Mouse (Mus musculus) adrenal gland, postnatal 4 days (tissue): ENCODE measurements around the gene Atp8b4. TPM values are rescaled to one million over a fixed set of nuclear protein-coding genes. Genes with fewer than 3 reads are reported as not detected.
"Not testable (repeated sequence)": the region's sequence is repeated elsewhere in the genome, so short reads cannot be mapped to it uniquely, and the experiment has no call there.

Experiments
- DNase-seq, 2 experiments: peaks; one replicate each; pipeline ENCODE4 v3.0.0; 2021 to 2022; ENCODE audit warnings: low spot score in 2 of 2, mixed read lengths in 2 of 2
- total RNA-seq, 2 experiments: library from RNA; stranded (reverse); gene quantifications; 2 replicates each; pipeline ENCODE4 v1.2.3; 2021

Atp8b4 gene
- total RNA-seq, 2 experiments from 2014 or later = 0.95 to 1.3 TPM

GRCm38 (mm10) chr2:126496838-126497237 lies 3.6 kb downstream of the Atp8b4 start:
- DNase-seq = no peak

GRCm38 (mm10) chr2:126495832-126496695 lies 4.4 kb downstream of the Atp8b4 start:
- no peak for DNase-seq

- DNase-seq = no peak
Observed at GRCm38 (mm10) chr2:126495230-126495629, 5.2 kb downstream of the Atp8b4 start.

- no peak for DNase-seq
Observed at GRCm38 (mm10) chr2:126493306-126493705, 7.2 kb downstream of the Atp8b4 start.

- no peak for DNase-seq
Observed at GRCm38 (mm10) chr2:126492713-126493112, 7.8 kb downstream of the Atp8b4 start.

- DNase-seq = no peak
Observed at GRCm38 (mm10) chr2:126491446-126491845, 9.0 kb downstream of the Atp8b4 start.

GRCm38 (mm10) chr2:126490573-126490972 lies 9.9 kb downstream of the Atp8b4 start:
- DNase-seq = no peak

- DNase-seq = no peak
Observed at GRCm38 (mm10) chr2:126485262-126486017, 15.0 kb downstream of the Atp8b4 start.

GRCm38 (mm10) chr2:126483337-126483736 lies 17.1 kb downstream of the Atp8b4 start:
- DNase-seq = no peak

GRCm38 (mm10) chr2:126477556-126477955 lies 22.9 kb downstream of the Atp8b4 start:
- DNase-seq = no peak

- DNase-seq = no peak
Observed at GRCm38 (mm10) chr2:126475681-126476410, 24.6 kb downstream of the Atp8b4 start.

- DNase-seq = no peak
Observed at GRCm38 (mm10) chr2:126474019-126474418, 26.5 kb downstream of the Atp8b4 start.

GRCm38 (mm10) chr2:126472836-126473235 lies 27.6 kb downstream of the Atp8b4 start:
- no peak for DNase-seq

GRCm38 (mm10) chr2:126467790-126468189 lies 32.7 kb downstream of the Atp8b4 start:
- no peak for DNase-seq

GRCm38 (mm10) chr2:126466391-126467134 lies 33.9 kb downstream of the Atp8b4 start:
- DNase-seq = no peak

GRCm38 (mm10) chr2:126458661-126459060 lies 41.8 kb downstream of the Atp8b4 start:
- no peak for DNase-seq

- DNase-seq = not testable (repeated sequence)
Observed at GRCm38 (mm10) chr2:126457759-126458158, 42.7 kb downstream of the Atp8b4 start.

GRCm38 (mm10) chr2:126450937-126451302 lies 49.6 kb downstream of the Atp8b4 start:
- DNase-seq = no peak

- no peak for DNase-seq
Observed at GRCm38 (mm10) chr2:126450210-126450936, 50.1 kb downstream of the Atp8b4 start.

GRCm38 (mm10) chr2:126445039-126445438 lies 55.4 kb downstream of the Atp8b4 start:
- DNase-seq = no peak
